Mouse (Mus musculus) C2C12 (cell line): ENCODE measurements around the gene Utrn.

ENCODE experiments used
- CTCF ChIP-seq: IDR thresholded peaks from one replicate; pipeline ENCODE4 v1.5.1; 2011; ENCODE audit not compliant: control insufficient read depth, insufficient read depth, insufficient read length
- MAX ChIP-seq: IDR thresholded peaks from one replicate; pipeline ENCODE4 v1.6.1; 2011; ENCODE audit warnings: mild to moderate bottlenecking, control low read depth

GRCm38 (mm10) chr10:12867733-12868188 lies 1.4 kb downstream of the Utrn start:
- TF ChIP-seq CTCF (no peak), MAX (no peak)
